Mouse (Mus musculus) cerebellum, postnatal 10 days (tissue): ENCODE measurements around the gene Cdc42bpb.

Source experiments
- DNase-seq, 2 experiments: peaks; one replicate each; pipeline ENCODE4 v3.0.0; 2021; ENCODE audit warnings: mixed read lengths in 2 of 2

Cdc42bpb gene

GRCm38 (mm10) chr12:111333020-111333605, 44.4 kb downstream of the Cdc42bpb start:
- peak; percentile 75 for DNase-seq

DNA sequence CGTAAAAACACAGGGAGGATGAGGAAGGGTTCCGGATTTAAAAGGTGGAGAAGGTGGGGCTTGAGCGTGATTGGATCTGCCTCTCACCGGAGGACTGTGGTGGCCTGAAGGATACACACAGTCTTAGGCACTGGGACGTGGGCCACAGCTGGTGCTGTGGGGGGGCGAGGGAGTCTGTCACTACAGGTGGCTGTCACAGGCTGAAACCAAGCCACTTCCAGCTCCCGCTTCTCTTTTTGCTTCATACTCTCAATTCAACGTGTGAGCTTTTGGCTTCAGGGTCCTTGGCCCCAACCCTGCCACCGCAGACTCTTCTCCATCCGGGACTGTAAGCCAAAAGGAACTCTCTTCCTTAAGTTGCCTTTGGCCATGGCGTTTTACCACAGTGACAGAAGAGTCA, 45.1 kb downstream of the Cdc42bpb start:
- DNase-seq, result no peak

DNA sequence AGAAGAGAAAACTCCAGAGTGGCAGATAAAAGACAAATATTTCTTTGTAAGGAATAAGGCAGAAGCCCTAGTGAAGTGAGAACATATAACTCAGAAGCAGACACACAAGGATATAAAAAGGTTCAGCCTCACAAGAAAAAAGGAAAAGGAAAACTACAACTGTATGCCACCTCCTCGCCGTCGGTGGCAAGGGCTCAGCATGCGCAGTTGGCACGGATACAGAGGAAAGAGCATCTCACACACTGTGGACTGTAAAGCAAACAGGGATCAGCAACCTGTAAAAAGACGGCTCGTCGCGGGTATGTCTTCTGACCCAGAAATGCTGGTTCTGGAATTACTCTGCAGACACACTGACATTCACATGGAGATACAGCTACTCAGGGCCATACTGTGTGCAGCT, 45.9 kb downstream of the Cdc42bpb start:
- no peak for DNase-seq

DNA sequence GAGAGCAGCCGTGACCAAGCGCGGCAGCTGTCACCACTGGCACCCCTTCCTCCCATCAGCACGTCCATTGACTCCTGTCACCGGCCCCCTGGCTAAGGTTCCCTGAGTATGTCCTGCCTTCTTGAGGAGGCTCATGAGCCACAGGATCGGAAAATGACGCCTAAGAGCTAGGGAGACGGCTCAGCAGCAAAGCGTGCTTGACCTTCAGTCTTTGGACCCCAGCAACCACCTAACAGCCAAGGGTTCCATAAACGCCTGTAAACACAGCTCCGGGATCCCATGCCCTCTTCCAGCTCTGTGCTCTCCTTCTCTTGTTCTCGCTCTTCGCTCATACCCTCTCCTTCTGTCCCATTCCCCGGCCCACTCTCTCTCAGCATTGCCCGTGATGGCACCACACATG, 48.2 kb downstream of the Cdc42bpb start:
- DNase-seq, result no peak

- no peak for DNase-seq
These were observed 49.2 kb downstream of the Cdc42bpb start for GRCm38 (mm10) chr12:111328360-111328759.

DNA sequence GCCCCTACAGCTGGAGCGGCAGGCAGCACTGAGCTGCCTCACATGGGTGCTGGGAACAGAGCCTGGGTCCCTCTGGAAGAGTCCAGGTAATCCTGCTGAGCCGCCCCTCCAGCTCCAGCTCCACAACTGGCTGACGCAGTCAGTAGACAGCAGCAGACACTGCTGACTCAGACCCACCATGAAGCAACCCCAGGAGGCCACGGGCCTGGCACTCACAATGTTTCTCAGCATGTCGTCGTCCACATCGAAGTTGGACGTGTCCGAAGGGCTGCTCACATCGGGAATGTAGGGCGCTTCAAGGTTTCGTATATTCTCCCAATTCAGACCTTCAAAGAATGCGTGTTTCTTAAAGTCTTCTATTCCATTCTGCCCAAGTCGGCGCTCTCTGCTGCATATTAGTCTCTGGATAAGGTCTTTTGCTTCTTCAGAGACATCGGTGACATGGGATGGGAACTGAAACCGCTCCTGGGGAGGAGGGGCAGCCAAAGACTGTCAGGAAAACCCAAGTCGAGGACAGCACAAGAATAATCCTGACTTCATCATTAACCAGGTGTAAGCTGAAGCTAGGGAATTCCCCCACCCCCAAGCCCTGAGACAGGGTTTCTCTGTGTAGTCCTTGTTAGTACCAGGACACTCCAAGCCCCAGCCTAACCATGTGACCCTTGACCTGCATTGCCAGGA, 51.6 kb downstream of the Cdc42bpb start:
- DNase-seq, result no peak

- no peak for DNase-seq
These were observed 52.6 kb downstream of the Cdc42bpb start for GRCm38 (mm10) chr12:111324949-111325348.

- DNase-seq, result peak; percentile 72 to 75
These were observed 53.0 kb downstream of the Cdc42bpb start for GRCm38 (mm10) chr12:111324536-111324935.

GRCm38 (mm10) chr12:111323423-111323822, 54.1 kb downstream of the Cdc42bpb start:
- no peak for DNase-seq

DNA sequence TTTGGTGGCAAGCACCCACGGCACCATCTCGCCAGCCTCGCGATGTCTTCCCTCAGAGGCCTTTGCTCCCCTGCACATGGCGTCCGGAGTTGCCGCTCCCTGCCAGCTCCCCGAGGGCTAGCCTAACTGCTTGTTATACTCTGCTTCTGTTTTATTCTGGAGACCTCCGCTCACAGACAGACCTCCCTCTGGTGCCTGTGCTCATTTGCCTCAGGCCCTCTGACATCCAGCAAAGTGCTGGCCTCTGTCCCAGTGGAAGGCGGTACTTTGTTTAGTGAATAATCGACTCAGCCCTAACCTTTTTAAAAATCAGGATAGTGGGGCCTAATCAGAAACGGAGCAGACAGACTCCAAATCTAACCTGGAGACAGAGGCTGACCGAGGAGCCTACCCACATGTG, 55.7 kb downstream of the Cdc42bpb start:
- peak; percentile 39 to 52 for DNase-seq

DNA sequence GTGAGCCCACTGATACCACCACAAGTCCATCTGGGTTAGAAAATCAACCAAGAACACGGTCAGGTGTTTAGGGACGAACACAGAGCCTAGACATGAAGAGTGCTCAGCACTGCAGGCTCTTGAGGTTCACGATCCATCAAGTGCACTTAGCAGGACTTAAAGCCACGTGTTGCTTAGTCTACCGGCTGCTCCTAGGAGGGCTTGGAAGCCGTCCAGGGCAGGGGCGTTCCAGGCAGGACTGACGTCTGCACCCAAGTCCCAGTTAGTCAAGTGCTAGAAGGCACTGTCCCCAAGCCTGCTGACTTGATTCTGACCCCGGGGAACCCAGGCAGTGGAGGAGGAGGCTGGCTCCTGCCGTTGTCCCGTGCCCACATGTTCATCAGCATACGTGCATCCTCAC, 57.0 kb downstream of the Cdc42bpb start:
- peak; percentile 38 to 49 for DNase-seq

DNA sequence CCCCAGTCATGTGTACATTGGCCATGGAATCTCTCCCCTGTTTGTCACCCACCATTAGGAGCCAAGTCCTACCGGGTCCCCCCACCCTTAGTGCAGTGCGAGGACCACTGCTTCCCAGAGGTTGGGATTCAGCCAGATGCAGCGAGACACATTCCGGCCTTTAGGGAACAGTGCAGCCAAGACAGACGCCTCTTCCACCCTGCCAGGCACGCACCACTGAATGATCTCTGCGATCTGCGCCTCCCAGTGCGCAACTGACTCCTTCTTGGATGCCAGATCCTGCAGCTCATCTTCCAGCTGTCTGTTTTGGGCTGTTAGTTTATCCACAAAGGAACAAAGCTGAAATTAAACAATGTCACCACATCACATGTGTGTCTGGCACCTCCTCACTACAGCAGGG, 59.8 kb downstream of the Cdc42bpb start:
- no peak for DNase-seq

DNA sequence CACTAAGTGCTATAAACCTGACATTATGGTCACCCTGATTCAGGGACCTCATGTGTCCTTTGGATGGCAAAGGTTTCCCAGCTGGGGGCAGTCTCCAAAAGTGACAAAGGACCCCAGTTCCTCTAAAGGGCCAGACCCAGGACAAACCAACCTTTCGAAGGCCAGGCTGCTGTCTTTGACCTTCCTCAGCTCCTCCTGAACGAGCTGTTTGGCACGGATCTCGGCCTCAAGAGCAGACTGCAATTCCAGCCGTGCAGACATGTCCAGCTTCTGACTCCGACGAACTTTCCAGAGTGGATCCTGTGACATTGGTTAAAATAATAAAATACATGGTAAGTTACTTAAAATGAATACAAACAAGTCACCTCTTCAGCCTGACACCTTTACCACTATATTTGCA, 63.2 kb downstream of the Cdc42bpb start:
- no peak for DNase-seq

DNA sequence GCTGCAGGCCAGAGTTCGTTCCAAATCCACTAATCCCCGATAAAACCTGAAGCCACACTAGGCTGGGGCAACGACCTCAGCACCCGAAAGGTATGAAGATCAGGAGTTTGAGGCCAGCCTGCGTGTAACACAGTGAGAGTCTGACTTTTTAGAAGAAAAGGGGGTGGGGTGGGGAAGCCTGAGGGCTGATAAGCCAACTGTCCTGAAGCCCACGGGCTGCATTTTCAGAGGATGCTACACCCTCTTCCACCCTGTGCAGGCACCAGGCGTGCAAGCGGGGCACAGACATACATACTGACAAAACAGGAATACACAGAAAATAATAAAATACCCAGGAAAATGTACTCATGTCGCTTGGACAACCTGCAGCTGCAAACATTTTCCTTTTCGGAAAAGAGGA, 65.7 kb downstream of the Cdc42bpb start:
- no peak for DNase-seq

DNA sequence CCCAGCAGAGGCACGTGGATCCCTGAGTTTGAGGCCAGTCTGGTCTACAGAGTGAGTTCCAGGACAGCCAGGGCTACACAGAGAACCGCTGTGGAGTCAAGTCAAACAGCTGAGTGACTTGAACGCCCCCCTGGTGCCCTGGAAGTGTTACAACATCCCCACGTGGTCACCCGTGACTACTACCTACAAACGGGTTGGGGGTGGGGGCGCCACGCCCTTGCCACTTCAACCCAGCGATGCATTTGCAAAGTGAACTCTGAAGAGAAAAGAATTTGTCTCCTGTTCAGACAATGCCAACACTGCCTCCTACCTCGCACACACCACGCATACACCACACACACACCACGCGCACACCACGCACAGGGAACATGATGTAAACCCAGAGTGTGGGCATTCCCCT, 67.6 kb downstream of the Cdc42bpb start:
- no peak for DNase-seq

- DNase-seq, result no peak
These were observed 68.3 kb downstream of the Cdc42bpb start for GRCm38 (mm10) chr12:111309256-111309655.

- DNase-seq, result no peak
These were observed 70.7 kb downstream of the Cdc42bpb start for GRCm38 (mm10) chr12:111306821-111307220.

- no peak for DNase-seq
These were observed 73.7 kb downstream of the Cdc42bpb start for GRCm38 (mm10) chr12:111303702-111304337.

DNA sequence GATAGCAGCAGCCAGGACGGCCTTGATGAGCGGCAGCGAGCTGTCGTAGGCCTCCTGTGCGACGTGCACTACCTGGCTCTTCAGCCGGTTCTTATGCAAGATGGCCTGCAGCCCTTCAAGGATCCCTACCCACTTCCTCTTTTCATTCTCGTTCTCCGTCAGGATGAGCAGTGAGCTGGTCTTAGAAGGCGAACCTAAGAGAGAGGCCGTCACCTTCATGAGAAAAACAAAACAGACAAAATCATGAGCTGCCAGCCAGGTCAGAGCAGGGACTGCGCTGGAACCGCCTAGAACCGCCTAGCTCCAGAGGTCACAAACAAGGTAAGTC, 75.5 kb downstream of the Cdc42bpb start:
- no peak for DNase-seq

DNA sequence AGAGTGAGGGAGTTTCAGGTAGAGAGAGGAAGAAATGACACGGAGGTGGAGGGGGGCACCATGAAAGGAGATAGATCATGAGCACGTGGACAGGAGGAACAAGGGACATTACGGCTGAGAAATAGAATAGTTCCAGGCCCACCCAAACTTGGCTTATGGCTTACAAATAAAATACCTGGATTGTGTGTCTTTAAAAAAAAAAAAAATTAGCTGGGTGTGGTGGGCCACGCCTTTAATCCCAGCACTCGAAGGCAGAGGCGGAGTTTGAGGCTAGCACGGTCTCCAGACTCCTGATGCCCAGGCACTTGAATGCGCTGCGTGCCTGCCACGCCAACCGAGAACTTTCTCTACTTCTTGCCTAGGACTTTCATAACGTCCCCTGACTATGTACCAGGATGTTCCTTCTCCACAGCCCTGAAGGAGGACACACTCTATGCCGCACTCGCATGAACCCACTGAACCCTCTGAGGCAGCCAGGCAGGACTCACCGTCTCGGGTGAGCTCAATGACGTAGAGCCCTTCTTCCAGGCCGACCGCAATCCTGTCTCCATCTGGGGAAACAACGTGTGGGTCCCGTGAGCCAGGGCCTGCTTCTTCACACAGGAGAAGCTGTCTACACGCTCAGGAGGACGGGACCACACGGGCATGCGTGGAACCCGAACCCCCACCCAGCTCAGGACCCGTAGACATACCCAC, 76.0 kb downstream of the Cdc42bpb start:
- DNase-seq, result no peak

DNA sequence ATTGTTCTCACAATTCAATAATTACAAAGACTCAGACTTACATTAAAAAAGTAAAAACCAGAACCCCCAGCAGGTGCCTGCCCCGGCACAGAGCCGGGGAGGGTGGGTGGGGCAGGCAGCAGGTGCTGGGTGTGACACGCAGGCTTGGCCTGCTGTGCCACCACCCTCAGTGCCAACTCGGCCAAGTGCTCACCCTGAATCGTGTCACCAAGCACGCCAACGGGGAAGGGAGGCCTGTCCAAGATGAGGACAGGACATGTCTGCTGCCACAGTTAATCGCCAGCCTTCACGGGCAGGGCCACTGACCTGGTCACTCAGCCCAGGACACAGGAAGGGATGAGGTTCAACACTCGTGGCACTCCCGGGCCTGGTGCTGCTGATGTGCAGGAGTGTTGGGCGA, 84.5 kb downstream of the Cdc42bpb start:
- no peak for DNase-seq

- no peak for DNase-seq
These were observed 93.0 kb downstream of the Cdc42bpb start for GRCm38 (mm10) chr12:111284532-111284931.

- DNase-seq, result no peak
These were observed 93.9 kb downstream of the Cdc42bpb start for GRCm38 (mm10) chr12:111283573-111283972.

DNA sequence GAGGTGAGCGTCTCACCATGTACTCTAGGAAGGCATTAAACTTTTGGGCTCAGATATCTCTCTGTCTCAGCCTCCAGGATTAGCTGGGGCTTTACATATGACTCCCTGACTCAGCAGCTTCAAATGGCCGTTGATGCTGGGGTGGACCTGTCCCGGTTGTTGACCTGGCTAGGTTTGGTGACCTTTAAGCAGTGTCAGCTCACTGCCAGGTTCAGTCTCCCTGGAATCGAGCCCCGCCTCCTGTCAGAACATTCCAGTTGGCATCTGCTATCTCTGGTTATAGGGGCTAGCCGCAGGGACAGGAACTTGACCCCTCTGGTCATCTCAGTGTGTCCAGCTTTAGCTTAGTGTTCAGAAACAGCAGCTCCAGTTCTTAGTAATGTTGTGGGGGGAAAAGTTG, 101.1 kb downstream of the Cdc42bpb start:
- peak in 1 of 2 experiments; percentile 2 for DNase-seq
